Mouse (Mus musculus) embryonic fibroblast, embryonic 13.5 days (primary cell): ENCODE data around the gene Cadm1. TPM values are rescaled to one million over a fixed set of nuclear protein-coding genes. Genes with fewer than 3 reads are reported as not detected.

Experiments used
- H3K27ac ChIP-seq: 2 replicates; pipeline ENCODE4 v1.5.1; 2012; ENCODE audit warnings: low read length, control low read depth, inconsistent platforms; ENCODE audit not compliant: insufficient read depth
- H3K4me1 ChIP-seq: 2 replicates; pipeline ENCODE4 v1.6.1; 2011; ENCODE audit warnings: low read length; ENCODE audit not compliant: control insufficient read depth, insufficient read depth
- H3K4me3 ChIP-seq: 2 replicates; pipeline ENCODE4 v1.5.1; 2011; ENCODE audit warnings: mild to moderate bottlenecking, control low read depth, low read length; ENCODE audit not compliant: insufficient read depth
- CTCF ChIP-seq: IDR thresholded peaks from 2 replicates; pipeline ENCODE4 v1.5.1; 2011; ENCODE audit warnings: mild to moderate bottlenecking, control low read depth, low read length, moderate library complexity, borderline replicate concordance; ENCODE audit not compliant: insufficient read depth
- POLR2A ChIP-seq: IDR thresholded peaks from 2 replicates; pipeline ENCODE4 v1.6.1; 2011; ENCODE audit warnings: low read depth, mild to moderate bottlenecking, control low read depth, low read length, moderate library complexity
- polyA plus RNA-seq: library from polyadenylated mRNA; stranded (reverse); fragments of >200 nt; gene quantifications from 2 replicates; pipeline ENCODE4 v1.2.4, GENCODE M21; 2011; ENCODE audit warnings: low read depth; ENCODE audit not compliant: missing spikeins, insufficient read length

The Cadm1 gene
- polyA plus RNA-seq, 1 experiment: 5.6 TPM

- Histone ChIP-seq H3K4me3 (no peak overlapping the region), H3K27ac (no peak overlapping the region), H3K4me1 (no peaks in the 10 kb centered on the region; the same call in 1 of the 2 replicates)
- TF ChIP-seq CTCF: no peak
- TF ChIP-seq POLR2A: no peak
Observed at GRCm38 (mm10) chr9:47548402-47548801, 18.4 kb downstream of the Cadm1 start.

GRCm38 (mm10) chr9:47548916-47549315 is 18.9 kb downstream of the Cadm1 start:
- Histone ChIP-seq H3K4me1 (no peaks in the 10 kb centered on the region; the same call in 1 of the 2 replicates), H3K27ac (no peak overlapping the region), H3K4me3 (no peak overlapping the region)
- TF ChIP-seq CTCF: no peak
- no peak for TF ChIP-seq POLR2A

- TF ChIP-seq POLR2A (no peak), CTCF (no peak)
- H3K27ac ChIP-seq: no peak overlapping the region
- H3K4me1 ChIP-seq: no peaks in the 10 kb centered on the region
- H3K4me3 ChIP-seq: no peak overlapping the region
Observed at GRCm38 (mm10) chr9:47552960-47553575, 23.1 kb downstream of the Cadm1 start.

- Histone ChIP-seq H3K27ac (no peak overlapping the region), H3K4me3 (no peak overlapping the region)
- TF ChIP-seq CTCF (no peak), POLR2A (no peak)
Observed at GRCm38 (mm10) chr9:47560726-47561125, 30.8 kb downstream of the Cadm1 start.

GRCm38 (mm10) chr9:47561596-47561995 is 31.6 kb downstream of the Cadm1 start:
- Histone ChIP-seq H3K4me3 (no peak overlapping the region), H3K4me1 (no peaks in the 10 kb centered on the region), H3K27ac (no peak overlapping the region)
- TF ChIP-seq CTCF (no peak), POLR2A (no peak)

More at GRCm38 (mm10) chr9:47560726-47561125, 30.8 kb downstream of the Cadm1 start:
- H3K4me1 ChIP-seq: no peaks in the 10 kb centered on the region

GRCm38 (mm10) chr9:47565088-47565487 is 35.1 kb downstream of the Cadm1 start:
- Histone ChIP-seq H3K4me1 (no peaks in the 10 kb centered on the region), H3K27ac (no peak overlapping the region), H3K4me3 (no peak overlapping the region)
- TF ChIP-seq CTCF: no peak
- TF ChIP-seq POLR2A: no peak

- Histone ChIP-seq H3K4me3 (no peak overlapping the region), H3K4me1 (no peaks in the 10 kb centered on the region), H3K27ac (no peak overlapping the region)
- no peak for TF ChIP-seq POLR2A
- no peak for TF ChIP-seq CTCF
Observed at GRCm38 (mm10) chr9:47567873-47568272, 37.9 kb downstream of the Cadm1 start.

GRCm38 (mm10) chr9:47570184-47570583 is 40.2 kb downstream of the Cadm1 start:
- Histone ChIP-seq H3K4me1 (peaks cover 6% of the 10 kb centered on the region; the same call in 1 of the 2 replicates), H3K4me3 (no peak overlapping the region), H3K27ac (no peak overlapping the region)
- no peak for TF ChIP-seq CTCF
- TF ChIP-seq POLR2A: no peak

- Histone ChIP-seq H3K4me1 (peaks cover 8% of the 10 kb centered on the region; the same call in 1 of the 2 replicates), H3K4me3 (no peak overlapping the region), H3K27ac (no peak overlapping the region)
- TF ChIP-seq POLR2A (no peak), CTCF (no peak)
Observed at GRCm38 (mm10) chr9:47571461-47571860, 41.5 kb downstream of the Cadm1 start.

GRCm38 (mm10) chr9:47572132-47572531 is 42.2 kb downstream of the Cadm1 start:
- no peak overlapping the region for H3K4me3 ChIP-seq
- TF ChIP-seq CTCF (no peak), POLR2A (no peak)
- H3K4me1 ChIP-seq: peaks cover 8% of the 10 kb centered on the region; the same call in 1 of the 2 replicates
- no peak overlapping the region for H3K27ac ChIP-seq
